Mouse (Mus musculus) frontal cortex, postnatal 10 days (tissue): ENCODE results near the gene Akap14.
A peak's percentile ranks its signal among the peaks of the same experiment; 100 is the strongest.
"Not testable (repeated sequence)": the region's sequence is repeated elsewhere in the genome, so short reads cannot be mapped to it uniquely, and the experiment has no call there.

Source experiments
- DNase-seq, 2 experiments: peaks; one replicate each; pipeline ENCODE4 v3.0.0; 2022; ENCODE audit warnings: low spot score in 2 of 2, mixed read lengths in 1 of 2

Gene Akap14

DNA sequence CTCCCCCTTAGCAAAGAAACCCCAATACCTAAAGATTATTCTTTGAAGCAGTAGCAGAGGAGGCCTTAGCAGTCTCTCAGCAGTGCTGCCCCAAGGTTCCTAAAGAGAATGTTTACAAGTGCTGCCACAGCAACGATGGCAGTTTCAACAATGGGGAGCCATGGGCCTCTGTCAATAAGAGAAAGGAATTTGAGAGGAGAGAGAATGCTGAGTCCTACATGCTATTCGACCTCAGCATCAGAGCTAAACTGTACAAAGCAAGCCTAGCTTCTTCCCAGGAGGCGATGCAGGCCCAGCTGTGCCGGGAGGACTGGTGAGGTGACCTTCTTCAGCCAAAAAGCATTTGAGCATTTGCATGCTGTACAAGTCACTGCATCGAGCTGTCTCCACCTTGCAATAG is at the start of gene Akap14:
Gene Akap14, minus strand, starts transcription at position 101 of the 400 bp plus-strand sequence.
- no peak for DNase-seq

DNA sequence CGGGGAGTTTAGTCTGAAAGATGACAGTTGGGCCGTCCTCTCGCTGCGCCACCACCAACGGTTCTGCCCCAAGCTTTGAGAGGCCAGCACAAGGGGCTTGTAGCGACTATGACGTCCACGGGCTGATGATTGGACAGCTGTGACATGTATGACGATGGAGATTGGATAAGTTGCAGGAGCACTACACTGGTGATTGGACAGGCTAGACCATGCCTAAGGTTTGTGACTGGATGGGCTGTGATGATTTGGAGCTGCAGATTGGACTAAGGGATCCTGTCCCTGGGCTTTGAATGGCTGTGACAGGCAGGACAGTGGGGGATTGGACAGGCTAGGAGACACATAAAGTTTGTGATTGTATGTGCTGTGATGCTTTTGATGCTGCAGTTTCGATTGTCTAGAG is 42.3 kb upstream of the Akap14 start, which contains the start of gene Gm9:
Gene Gm9, minus strand, starts transcription at position 101 of the 400 bp plus-strand sequence.
- DNase-seq: no peak

DNA sequence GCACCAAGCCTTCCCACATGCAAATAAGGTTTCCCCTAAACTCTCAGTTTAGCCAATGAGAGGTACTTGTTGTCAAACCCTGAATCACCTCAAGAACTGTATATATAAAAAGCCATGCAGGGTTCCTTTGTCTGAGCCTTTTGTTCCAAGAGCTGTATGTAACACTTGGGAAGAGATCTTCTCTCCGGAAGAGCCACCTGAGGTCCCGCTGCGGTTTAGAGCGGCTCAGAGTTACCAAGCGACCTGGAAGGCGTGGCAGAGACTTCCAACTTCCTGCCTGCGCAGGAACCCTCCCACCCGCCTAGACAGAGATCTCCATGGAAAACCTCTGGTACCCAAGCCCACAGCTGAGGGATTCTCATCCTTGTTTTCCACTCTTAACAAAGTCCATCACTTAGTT is 30.0 kb upstream of the Akap14 start:
- no peak for DNase-seq

DNA sequence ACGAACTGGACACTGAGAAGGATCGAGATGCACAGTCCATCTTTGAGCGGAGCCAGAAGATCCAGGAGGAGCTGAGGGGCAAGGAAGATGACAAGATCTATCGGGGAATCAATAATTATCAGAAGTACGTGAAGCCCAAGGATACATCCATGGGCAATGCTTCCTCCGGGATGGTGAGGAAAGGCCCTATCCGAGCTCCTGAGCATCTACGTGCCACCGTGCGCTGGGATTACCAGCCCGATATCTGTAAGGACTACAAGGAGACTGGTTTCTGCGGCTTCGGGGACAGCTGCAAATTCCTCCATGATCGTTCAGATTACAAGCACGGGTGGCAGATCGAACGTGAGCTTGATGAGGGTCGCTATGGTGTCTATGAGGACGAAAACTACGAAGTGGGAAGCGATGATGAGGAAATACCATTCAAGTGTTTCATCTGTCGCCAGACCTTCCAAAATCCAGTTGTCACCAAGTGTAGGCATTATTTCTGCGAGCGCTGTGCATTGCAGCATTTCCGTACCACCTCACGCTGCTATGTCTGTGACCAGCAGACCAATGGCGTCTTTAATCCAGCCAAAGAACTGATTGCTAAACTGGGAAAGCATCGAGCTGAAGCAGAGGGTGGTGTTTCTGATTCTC is 23.2 kb upstream of the Akap14 start:
- peak in 1 of 2 experiments; percentile 11 for DNase-seq

DNA sequence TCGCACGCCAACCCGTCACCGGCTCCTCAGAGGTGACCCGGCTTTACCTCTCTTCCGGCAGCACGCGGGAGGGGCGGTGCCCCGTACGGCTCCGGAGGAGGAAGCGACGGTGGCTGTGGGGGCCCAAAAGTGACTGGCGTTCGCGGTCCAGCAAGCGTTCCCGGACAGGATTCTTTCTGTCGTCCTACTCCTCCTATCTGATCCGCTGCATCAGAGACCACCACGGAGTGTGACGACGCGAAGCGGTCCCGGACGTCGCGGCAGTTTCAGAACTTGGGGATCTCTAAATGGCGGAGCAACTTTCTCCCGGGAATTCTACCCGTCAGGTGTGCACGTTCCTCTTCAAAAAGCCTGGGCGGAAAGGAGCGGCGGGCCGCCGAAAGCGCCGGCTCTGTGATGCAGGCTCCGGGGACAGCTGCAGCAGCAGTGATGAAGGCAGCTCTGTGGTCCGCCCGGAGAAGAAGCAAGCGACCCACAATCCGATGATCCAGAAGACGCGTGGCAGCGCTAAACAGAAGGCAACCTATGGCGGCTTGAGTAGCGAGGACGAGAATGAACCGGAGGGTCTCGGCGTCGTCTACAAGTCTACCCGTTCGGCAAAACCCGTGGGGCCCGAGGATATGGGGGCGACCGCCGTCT is 22.6 kb upstream of the Akap14 start, which contains the start of the genes Ndufa1 and Rnf113a1:
Gene Ndufa1, minus strand, starts transcription at position 59 of the 639 bp plus-strand sequence.
Gene Rnf113a1, plus strand, starts transcription at position 141 of the 639 bp plus-strand sequence.
- peak; percentile 59 to 80 for DNase-seq

DNA sequence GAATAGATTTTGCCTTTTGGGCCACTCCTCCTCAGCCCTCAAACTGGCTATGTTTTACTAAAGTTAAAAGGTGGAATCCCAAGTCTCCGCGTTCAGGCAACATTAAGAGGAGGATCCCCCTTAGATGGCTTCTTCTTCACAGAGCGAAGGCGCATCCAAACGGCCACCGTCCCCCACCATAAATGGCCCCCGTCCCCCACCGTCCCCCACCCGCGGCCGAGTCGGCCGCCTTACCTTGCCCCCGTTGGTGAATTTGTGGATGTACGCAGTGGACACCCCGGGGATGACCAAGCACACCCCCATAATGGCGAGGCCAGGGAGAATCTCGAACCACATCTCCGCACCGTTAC is 22.1 kb upstream of the Akap14 start:
- DNase-seq: no peak

DNA sequence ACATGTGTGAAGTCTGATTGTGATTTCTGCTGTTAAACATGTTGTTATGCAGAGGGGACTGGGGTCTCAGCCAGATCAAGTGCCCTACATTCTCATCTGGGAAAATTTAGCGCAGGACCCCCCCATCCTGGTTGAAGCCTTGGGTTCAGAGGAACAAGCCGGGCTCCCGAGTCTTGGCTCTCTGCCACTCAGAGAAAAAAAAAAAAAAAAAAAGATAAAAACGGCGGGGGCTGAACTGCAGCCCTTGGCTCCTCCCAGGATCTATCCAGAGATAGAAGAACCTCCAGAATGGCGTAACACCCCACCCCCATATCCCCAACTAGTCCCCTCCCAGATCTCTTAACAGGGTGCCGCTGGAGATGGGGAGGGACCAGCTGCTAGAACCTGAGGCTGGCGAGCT is 15.8 kb upstream of the Akap14 start:
- not testable (repeated sequence) for DNase-seq

DNA sequence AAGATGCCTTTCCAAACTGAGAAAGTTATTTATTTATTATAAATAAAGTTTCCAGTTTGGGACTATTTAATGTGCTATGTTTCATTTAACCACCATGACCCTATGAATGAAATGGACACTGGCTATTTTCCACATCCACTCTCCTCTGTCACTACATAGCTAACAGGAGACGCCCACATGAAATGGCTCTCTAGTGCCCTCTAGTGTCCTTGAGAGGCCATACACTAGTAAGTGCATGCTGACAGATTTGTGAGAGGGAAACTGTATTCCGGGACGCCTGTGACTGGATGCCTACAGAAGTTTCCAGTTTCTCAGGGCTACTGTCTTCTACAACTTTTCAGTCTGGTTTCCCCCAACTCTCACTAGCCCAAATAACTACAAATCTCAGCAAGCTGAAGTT is 1.6 kb downstream of the Akap14 start:
- no peak for DNase-seq

DNA sequence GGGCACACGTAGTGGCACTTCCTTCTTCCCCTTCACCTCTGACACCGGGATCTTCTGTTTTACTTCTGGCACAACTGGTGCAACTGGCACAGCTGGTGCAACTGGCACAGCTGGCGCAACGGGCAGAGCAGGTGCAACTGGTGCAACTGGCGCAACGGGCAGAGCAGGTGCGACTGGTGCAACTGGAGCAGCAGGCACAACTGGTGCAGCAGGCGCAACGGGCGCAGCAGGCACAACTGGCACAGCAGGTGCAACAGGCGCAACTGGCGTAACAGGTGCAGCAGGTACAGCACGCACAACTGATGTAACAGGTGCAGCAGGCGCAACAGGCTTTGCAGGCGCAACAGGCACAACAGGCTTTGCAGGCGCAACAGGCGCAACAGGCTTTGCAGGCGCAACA is 5.5 kb downstream of the Akap14 start:
- no peak for DNase-seq

DNA sequence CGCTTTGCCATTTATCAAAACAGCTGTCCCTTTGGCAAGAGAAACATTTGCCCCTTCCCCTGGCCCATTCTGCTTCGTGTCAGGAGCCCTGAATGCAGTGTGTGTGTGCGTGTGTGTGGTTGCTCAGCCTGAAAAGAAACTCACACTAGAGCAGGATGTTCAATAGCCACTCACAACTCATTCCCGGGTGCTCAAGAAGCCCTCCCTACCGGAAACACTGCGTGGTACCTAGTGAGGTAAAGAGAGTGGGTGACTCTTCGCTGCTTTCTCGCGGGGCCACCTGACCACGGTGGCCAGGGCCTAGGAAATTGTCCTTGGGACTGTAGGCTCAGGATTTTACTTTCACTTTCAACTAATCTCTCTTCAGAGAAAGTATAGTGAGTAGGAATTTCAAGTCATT is 7.5 kb downstream of the Akap14 start:
- DNase-seq: no peak

DNA sequence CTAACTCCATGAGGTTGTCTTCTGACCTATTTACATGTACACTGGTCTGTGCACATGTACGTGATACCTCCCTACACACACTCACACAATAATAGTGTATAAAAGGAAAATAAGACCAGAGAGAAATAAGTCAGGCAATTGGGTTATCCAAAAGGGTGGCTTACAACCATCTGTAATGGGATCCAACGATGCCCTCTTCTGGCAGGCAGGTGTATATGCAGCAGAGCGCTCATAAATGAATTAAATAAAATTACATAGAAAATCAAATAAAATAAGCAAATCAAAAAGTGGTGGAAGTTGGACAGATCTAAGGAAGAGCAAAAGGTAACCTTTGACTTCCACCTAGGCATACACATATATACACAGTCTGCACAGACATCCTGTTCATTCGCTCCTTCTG is 10.8 kb downstream of the Akap14 start:
- DNase-seq: no peak

DNA sequence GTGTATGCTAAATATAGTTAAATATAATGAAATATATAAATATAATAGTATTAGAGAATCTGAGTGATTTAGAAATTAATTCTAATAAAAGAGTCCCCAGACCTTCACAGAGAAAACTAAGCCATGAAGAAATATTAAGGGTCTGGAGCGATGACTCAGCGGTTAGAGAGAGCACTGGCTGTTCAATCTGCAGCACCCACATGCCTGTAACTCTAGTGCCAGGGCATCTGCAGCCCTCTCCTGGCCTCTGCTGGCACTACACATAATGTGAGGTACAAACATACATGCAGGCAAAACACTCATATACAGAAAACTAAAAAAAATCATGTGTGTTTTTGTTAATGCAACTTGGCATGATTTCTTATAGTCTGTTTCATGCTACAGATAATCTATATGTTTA is 23.7 kb downstream of the Akap14 start:
- no peak for DNase-seq

DNA sequence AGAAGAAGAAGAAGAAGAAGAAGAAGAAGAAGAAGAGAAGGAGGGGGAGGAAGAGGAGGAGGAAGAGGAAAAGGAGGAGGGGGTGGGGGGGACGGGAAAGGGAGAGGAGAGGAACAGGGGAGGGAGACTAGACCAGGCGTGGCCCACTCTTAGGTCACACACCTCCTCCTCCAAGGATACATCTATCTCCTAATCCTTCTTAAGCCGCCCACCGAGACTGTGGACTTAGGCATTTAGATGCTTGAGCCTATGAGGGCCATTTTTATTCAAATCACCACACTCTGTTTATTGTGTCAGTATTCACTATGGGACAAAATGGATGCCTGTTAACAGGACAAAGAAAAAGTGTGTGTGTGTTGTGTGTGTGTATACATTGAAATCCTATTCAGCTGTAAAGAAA is 24.1 kb downstream of the Akap14 start:
- DNase-seq: not testable (repeated sequence)

DNA sequence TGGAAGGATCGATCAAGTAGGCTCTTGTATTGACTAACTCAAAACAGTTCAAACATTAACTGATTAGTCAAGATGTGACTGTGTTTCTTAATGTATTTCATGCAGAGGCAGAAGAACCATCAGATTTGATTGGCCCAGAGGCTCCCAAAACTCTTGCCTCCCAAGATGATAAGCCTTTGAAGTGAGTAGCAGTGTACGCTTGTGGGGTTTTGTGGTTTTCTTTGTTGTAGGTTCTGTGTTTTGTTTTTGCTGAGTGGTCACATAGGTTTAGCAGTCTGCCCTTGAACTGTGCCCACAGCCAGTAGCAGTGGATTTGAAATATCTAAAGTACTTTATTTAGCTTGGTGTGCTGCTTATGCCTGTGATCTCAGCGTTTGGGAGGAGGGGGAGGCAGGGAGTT is 26.9 kb downstream of the Akap14 start:
- DNase-seq: no peak

DNA sequence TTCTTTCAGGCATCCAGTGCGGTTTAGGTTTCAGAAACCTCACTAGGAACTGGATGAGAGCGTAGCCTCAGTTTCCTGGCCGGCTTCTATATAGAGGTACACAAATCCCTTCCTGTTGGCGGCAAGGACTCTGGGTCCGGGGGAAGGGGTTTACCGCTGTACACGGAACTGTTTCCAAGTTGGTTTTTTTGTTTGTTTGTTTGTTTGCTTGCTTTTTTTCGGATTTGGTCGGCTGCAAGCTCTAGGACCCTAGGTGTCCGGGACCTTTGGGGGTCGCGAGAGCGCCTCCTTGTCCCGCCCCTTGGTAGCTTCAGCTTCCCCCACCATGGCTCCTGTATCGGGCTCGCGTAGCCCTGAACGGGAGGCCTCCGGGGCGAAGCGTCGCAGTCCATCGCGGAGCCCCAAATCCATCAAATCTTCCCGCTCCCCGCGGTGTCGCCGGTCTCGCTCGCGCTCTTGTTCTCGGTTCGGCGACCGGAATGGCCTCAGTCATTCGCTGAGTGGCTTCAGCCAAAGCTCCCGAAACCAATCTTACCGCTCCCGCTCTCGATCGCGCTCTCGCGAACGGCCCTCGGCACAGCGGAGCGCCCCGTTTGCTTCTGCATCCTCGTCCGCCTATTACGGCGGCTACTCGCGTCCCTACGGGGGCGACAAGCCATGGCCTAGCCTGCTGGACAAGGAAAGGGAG is 41.8 kb downstream of the Akap14 start, which contains the start of gene Nkap:
Gene Nkap, plus strand, starts transcription at position 125 of the 688 bp plus-strand sequence.
- peak; percentile 49 to 62 for DNase-seq

DNA sequence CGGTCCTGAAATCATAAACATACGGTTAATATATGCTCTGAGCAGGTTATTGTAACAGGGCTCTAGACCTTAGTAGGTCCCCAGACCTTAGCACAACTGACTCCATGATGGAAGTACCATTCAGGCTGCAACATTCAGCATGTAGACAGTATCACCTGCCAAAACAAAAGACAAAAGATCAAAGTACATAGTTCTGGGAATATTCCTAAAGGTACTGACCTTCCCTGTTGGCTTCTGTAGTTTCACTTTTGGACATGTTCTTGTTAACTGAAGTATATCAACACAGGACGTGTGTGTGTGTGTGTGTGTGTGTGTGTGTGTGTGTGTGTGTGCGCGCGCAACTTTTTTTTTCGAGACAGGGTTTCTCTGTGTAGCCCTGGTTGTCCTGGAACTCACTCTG is 43.1 kb downstream of the Akap14 start:
- DNase-seq: no peak

DNA sequence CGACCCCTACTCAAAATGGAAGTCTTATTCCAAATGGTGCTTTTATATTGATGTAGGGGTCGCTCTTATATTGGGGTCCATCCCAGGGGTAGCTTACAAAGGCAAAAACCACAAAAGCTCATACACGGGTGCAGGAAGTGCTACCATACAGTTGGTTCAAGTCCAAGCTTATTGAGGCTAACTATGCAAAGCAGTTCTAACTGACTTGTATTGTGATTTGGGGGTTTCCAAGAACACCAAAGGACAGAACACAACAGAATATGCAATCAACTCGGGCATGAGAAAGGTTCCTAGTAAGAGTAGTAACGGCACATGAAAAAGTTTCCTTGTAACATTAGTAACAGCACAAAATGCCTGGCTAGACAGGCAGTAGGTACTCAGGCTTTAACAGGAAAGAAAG is 48.4 kb downstream of the Akap14 start:
- no peak for DNase-seq

DNA sequence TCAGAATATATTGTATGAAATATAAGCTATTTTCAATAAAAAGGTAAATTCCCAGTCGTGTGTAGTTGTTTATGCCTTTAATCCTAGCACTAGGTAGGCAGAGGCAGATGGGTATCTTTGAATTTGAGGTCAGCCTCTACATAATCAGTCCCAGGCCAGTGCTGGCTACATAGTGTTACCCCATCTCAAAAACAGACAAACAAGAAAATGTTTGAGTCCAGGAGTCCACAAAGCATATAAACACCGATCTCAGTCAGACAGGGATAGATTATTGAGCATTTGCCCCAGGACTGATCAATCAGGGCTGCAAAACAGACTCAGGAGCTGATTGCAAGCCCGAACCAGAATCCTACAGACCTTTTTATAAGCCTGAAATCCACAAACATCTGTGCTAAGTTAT is 49.1 kb downstream of the Akap14 start:
- no peak for DNase-seq

DNA sequence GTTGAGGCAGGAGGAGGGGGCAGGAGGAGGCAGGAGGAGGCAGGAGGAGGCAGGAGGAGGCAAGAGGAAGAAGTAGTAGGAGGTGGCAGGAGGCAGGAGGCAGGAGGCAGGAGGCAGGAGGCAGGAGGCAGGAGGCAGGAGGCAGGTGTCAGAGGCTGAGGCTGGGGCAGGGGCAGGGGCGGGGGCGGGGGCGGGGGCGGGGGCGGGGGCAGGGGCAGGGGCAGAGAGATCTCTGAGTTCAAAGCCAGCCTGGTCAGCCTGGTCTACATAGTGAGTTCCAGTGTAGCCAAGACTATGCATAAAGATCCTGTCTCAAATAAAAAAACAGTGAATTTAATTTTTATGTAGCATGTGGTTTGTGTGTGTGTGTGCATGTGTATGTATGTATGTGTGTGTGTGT is 51.6 kb downstream of the Akap14 start:
- DNase-seq: no peak

DNA sequence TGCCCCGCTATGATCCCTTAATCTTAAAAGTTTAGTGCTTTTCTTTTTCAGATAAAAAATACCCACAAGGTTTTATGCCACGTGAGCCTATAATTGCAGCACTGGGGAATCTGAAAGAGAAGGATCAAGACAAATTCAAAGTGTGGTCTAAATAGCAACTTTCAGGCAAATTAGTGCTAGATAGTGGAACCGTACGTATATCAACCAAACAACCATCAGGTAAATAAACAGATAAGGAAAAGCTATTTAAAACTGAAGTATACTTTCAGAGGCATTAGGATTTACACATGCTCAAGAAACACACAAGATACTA is 57.8 kb downstream of the Akap14 start:
- DNase-seq: no peak

DNA sequence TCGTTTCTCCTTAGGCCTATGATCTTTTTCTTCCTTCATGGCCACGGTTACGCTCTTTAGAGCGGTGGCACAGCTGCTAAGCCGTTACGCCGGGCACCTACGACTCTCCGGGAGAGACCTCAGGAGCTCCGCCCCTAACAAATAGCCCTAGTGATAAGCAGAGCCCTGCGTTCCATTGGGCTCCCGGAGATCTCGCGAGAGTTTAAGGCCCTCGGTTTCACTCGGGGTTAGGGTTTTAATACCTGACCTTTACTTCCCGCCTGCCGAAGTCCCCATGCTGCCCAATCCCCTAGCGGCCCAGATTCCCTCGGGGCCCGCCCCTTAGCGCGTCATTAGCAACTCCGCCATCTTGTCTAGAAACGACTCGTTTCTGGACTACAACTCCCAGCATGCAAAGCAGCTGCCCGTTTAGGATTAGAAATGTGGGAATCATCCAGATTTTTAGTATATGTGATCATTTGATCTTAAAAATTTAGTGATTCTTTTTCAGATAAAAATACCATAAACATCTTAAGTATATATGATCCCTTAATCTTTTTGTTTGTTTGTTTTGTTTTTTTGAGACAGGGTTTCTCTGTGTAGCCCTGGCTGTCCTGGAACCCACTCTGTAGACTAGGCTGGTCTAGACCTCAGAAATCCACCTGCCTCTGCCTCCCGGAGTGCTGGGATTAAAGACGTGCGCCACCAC is 58.3 kb downstream of the Akap14 start, which contains the start of gene Upf3b:
Gene Upf3b, minus strand, starts transcription at position 130 of the 688 bp plus-strand sequence.
- DNase-seq: peak; percentile 89 to 92

DNA sequence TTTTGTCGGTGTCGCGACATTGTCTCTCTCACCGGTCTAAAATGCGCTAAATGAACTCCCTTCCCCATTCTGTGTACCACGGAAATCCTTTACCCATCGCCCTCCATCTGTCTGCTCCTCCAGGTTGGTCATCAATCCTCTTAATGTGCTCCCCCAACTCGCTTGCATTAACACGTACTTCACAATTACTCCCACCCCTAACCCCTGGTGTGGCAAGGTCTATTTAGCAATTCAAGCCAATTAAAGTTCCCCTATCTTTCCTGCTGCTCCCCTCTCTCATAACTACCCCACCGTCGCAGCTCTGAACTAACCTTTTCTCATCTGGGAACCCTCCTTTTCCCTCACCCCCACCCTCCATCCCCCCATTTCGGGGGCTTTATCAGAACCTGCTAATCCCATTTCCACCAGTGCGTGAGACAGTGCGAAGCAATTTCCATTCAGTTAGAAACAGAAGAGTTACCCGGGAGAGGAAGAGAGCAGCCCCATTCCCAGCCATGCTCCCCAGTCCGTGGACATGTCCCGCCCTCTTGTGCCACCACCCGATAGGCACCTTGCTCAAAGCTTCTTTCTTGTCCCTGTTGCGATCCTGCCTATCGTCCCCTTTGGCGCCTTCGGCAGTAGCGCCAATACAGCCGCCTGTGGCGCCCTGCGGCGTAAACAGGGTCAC is 59.0 kb downstream of the Akap14 start:
- no peak for DNase-seq
